ENCODE assay signal across 8 mouse cellular contexts in the genomic region with DNA sequence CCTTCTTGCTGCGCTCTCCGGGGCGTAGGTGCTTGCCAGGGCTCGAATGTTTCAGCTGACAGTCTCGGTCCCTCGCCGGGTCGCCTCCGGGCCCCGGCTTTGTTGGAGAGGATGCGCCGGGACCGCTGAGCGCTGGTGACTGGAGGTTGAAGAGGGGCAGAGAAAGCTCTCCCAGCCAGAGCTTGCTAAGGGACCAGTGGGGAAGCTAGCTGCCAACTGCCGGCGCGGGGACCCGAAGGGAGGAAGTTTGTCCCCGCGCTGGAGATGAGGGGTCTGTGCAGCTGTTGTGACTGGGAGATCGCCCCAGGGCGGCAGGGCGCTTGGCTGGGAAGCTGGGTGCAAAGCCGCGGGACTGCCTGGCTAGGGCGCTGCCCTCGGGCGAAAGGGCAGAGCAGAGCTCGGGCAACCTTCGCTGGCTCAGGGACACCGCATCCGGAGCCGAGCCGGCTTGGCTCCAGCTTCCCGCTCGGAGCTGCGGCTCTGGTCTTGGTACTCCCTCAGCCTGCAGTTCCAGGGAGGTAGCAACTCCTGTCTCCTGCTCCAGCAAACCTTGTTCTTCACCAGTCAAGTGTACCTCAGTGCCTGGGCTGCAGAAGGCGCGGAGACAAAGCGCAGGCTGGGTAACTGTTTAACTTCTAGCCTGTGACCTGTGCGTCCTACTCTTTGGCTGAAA. TPM values are rescaled to one million over a fixed set of nuclear protein-coding genes. Genes with fewer than 3 reads are reported as not detected.
DNase-seq lines count a peak whose midpoint lies in the region; ATAC-seq and TF ChIP-seq lines count a peak whose summit lies in the region.

No protein-coding gene starts in this region.

- no peaks in the 10 kb centered on the region for H3K36me3 ChIP-seq in embryonic facial prominence, embryonic 12.5 days
- H3K36me3 ChIP-seq in heart, embryonic 14.5 days (ENCODE audit: control insufficient read depth, insufficient read depth, low read length), result no peaks in the 10 kb centered on the region
- H3K36me3 ChIP-seq in liver, postnatal 0 days (replicated peaks; ENCODE audit: insufficient read depth, low read length), result no peaks in the 10 kb centered on the region

- peak; percentile 65 for ATAC-seq in embryonic facial prominence, embryonic 12.5 days (ENCODE audit: insufficient number of reproducible peaks, insufficient read depth, low FRiP score, low TSS enrichment)
- ATAC-seq in heart, embryonic 14.5 days (ENCODE audit: insufficient number of reproducible peaks, insufficient read depth, low FRiP score, low read depth), result no peak; the same call in 1 of the 2 replicates
- peak; percentile 71 for ATAC-seq in liver, postnatal 0 days

- no peak for TF ChIP-seq CTCF in liver, postnatal 0 days (IDR thresholded peaks at IDR 0.05; ENCODE audit: low read depth)

- peak overlapping the region; percentile 99 for H3K4me2 ChIP-seq in embryonic facial prominence, embryonic 12.5 days (replicated peaks)
- peak overlapping the region; percentile 99 for H3K4me2 ChIP-seq in heart, embryonic 14.5 days (ENCODE audit: low read length)
- peak overlapping the region; percentile 77 for H3K4me2 ChIP-seq in liver, postnatal 0 days (ENCODE audit: low read depth, low read length)

- TF ChIP-seq EP300 in liver, postnatal 0 days (IDR thresholded peaks at IDR 0.05; ENCODE audit: low read depth), result no peak

- no peaks in the 10 kb centered on the region for H3K4me1 ChIP-seq in embryonic facial prominence, embryonic 12.5 days
- no peaks in the 10 kb centered on the region for H3K4me1 ChIP-seq in heart, embryonic 14.5 days (ENCODE audit: control insufficient read depth in 2 of 2, insufficient read depth in 2 of 2, low read length in 2 of 2)
- no peaks in the 10 kb centered on the region for H3K4me1 ChIP-seq in liver, postnatal 0 days (ENCODE audit: insufficient read depth)

- peaks cover 17% of the 10 kb centered on the region for H3K27me3 ChIP-seq in embryonic facial prominence, embryonic 12.5 days
- peaks cover 33% of the 10 kb centered on the region for H3K27me3 ChIP-seq in heart, embryonic 14.5 days (ENCODE audit: control insufficient read depth, insufficient read depth, low read length)
- H3K27me3 ChIP-seq in liver, postnatal 0 days (ENCODE audit: insufficient read depth, low read length), result peaks cover 7% of the 10 kb centered on the region; the same call in 1 of the 2 replicates

- DNase-seq in right cerebral cortex, adult 18-20 months, result peak; percentile 46
- no peak for DNase-seq in right cerebral cortex, postnatal 25 days
- peak; percentile 54 for DNase-seq in kidney, postnatal 10 days
- peak; percentile 41 for DNase-seq in liver, postnatal 0 days
- DNase-seq in retina, postnatal 1 day, result peak; percentile 74
- DNase-seq in thymus, postnatal 25 days, result no peak

- H3K4me3 ChIP-seq in embryonic facial prominence, embryonic 12.5 days, result peak overlapping the region; percentile 69
- H3K4me3 ChIP-seq in heart, embryonic 14.5 days (ENCODE audit: control insufficient read depth in 1 of 2, insufficient read depth in 1 of 2, low read depth in 1 of 2, low read length in 2 of 2), result peak overlapping the region; percentile 61 to 63
- peak overlapping the region; percentile 55 for H3K4me3 ChIP-seq in liver, postnatal 0 days (ENCODE audit: low read depth, low read length)

- H3K27ac ChIP-seq in embryonic facial prominence, embryonic 12.5 days, result peak overlapping the region; percentile 36
- H3K27ac ChIP-seq in heart, embryonic 14.5 days (replicated peaks in 1 of 2; ENCODE audit: control insufficient read depth in 1 of 2, insufficient read depth in 1 of 2, low read depth in 2 of 2, low read length in 2 of 2), result no peak overlapping the region
- H3K27ac ChIP-seq in liver, postnatal 0 days (ENCODE audit: low read depth), result no peak overlapping the region

- no peaks in the 10 kb centered on the region for H3K9me3 ChIP-seq in embryonic facial prominence, embryonic 12.5 days
- H3K9me3 ChIP-seq in heart, embryonic 14.5 days (ENCODE audit: control insufficient read depth, low read length), result no peaks in the 10 kb centered on the region
- H3K9me3 ChIP-seq in liver, postnatal 0 days (ENCODE audit: low read length), result no peaks in the 10 kb centered on the region

- H3K9ac ChIP-seq in embryonic facial prominence, embryonic 12.5 days, result peak overlapping the region; percentile 66
- H3K9ac ChIP-seq in heart, embryonic 14.5 days (ENCODE audit: low read length), result peak overlapping the region; percentile 52
- 0 out of 2 replicates have a peak overlapping the region, but pooled peaks have one; percentile 30 for H3K9ac ChIP-seq in liver, postnatal 0 days (replicated peaks)

- under 1% methylated on average over 41 of the region's 41 CpGs for WGBS in embryonic facial prominence, embryonic 12.5 days
- under 1% methylated on average over 41 of the region's 41 CpGs for WGBS in heart, embryonic 14.5 days
- 1% methylated on average over 40 of the region's 41 CpGs for WGBS in liver, postnatal 0 days (ENCODE audit: insufficient replicate concordance)

RNA-seq across cellular contexts. Expression of a gene that starts 0.8 kb away (rescaled TPM):
- polyA plus RNA-seq in embryonic facial prominence, embryonic 12.5 days (2016; fragmentation: Nextera tagmentation; extraction: Ambion mirVana), result 8.2 and 9.9 TPM in 2 replicates
- 1.4 and 2.5 TPM in 2 replicates for polyA plus RNA-seq in heart, embryonic 14.5 days (2014; fragmentation: Nextera tagmentation; extraction: Ambion mirVana)
- polyA plus RNA-seq in liver, postnatal 0 days (2015; fragmentation: Nextera tagmentation; extraction: Ambion mirVana), result 1.4 and 1.5 TPM in 2 replicates

Comparison
In these comparisons a context has a peak if more than half of its experiments do, and no peak if none do; other contexts are left out.
1. DNase-seq: peak in right cerebral cortex, adult 18-20 months (single experiment), kidney, postnatal 10 days (single experiment), liver, postnatal 0 days (single experiment) and retina, postnatal 1 day (single experiment); none in right cerebral cortex, postnatal 25 days (single experiment) and thymus, postnatal 25 days (single experiment).
2. Peak in every context shown above with its lines, with median percentiles within 50 percentile points of each other: H3K4me2 ChIP-seq, H3K4me3 ChIP-seq and H3K9ac ChIP-seq.